Mouse (Mus musculus): Measurements from ENCODE around the gene Mllt10. TPM values are rescaled to one million over a fixed set of nuclear protein-coding genes. Genes with fewer than 3 reads are reported as not detected.

The Mllt10 gene
- total and polyA plus RNA-seq, 3 experiments: 20.6 to 32.8 (median 32.5) TPM

- Histone ChIP-seq H3K9ac (ENCODE audit: low read depth, low read length) (no peak overlapping the region), H3K27me3 (ENCODE audit: control insufficient read depth, insufficient read depth, low read length) (no peaks in the 10 kb centered on the region), H3K27ac (peak overlapping the region; percentile 9; the same call in 1 of the 2 replicates), H3K36me3 (ENCODE audit: control insufficient read depth, insufficient read depth, low read length) (no peaks in the 10 kb centered on the region; the same call in 1 of the 2 replicates), H3K4me3 (no peak overlapping the region), H3K79me2 (replicated peaks; ENCODE audit: control insufficient read depth, insufficient read depth, low read length) (no peaks in the 10 kb centered on the region), H3K4me1 (ENCODE audit: control insufficient read depth, insufficient read depth, low read length) (peaks cover 6% of the 10 kb centered on the region)
- no peak for TF ChIP-seq CTCF (IDR thresholded peaks at IDR 0.05)
- no peak for TF ChIP-seq EP300 (IDR thresholded peaks at IDR 0.05; ENCODE audit: insufficient read depth, low read depth, low read length)
- no peak for TF ChIP-seq POLR2A (IDR thresholded peaks at IDR 0.05; ENCODE audit: insufficient read depth, low read depth, low read length)
- DNase-seq: peak in 1 of 2 experiments; percentile 18
- intact Hi-C loops (cut with DNase I): no loop called here
- 62% methylated on average over 5 of the region's 5 CpGs for WGBS
Observed at GRCm38 (mm10) chr2:18218500-18218899, 163.5 kb downstream of the Mllt10 start.

GRCm38 (mm10) chr2:18219136-18219535 is 164.1 kb downstream of the Mllt10 start:
- H3K36me3 ChIP-seq (ENCODE audit: control insufficient read depth, insufficient read depth, low read length): no peaks in the 10 kb centered on the region; the same call in 1 of the 2 replicates
- H3K27me3 ChIP-seq (ENCODE audit: control insufficient read depth, insufficient read depth, low read length): no peaks in the 10 kb centered on the region
- 30% methylated on average over 8 of the region's 8 CpGs for WGBS
- TF ChIP-seq POLR2A (IDR thresholded peaks at IDR 0.05; ENCODE audit: insufficient read depth, low read depth, low read length): no peak
- 0 out of 2 replicates have a peak, but pooled peaks have one; percentile 25 for TF ChIP-seq EP300 (IDR thresholded peaks at IDR 0.05; ENCODE audit: insufficient read depth, low read depth, low read length)
- no peak overlapping the region for H3K4me3 ChIP-seq
- no peak overlapping the region for H3K9ac ChIP-seq (ENCODE audit: low read depth, low read length)
- peaks cover 6% of the 10 kb centered on the region for H3K4me1 ChIP-seq (ENCODE audit: control insufficient read depth, insufficient read depth, low read length)
- intact Hi-C loops (cut with DNase I): no loop called here
- DNase-seq: peak in 1 of 2 experiments; percentile 37
- H3K79me2 ChIP-seq (replicated peaks; ENCODE audit: control insufficient read depth, insufficient read depth, low read length): no peaks in the 10 kb centered on the region
- H3K27ac ChIP-seq: peak overlapping the region; percentile 31

- Histone ChIP-seq H3K4me1 (ENCODE audit: control insufficient read depth, insufficient read depth, low read length) (peaks cover 6% of the 10 kb centered on the region), H3K9ac (ENCODE audit: low read depth, low read length) (no peak overlapping the region), H3K27ac (0 out of 2 replicates have a peak overlapping the region, but pooled peaks have one; percentile 31), H3K27me3 (ENCODE audit: control insufficient read depth, insufficient read depth, low read length) (no peaks in the 10 kb centered on the region), H3K79me2 (replicated peaks; ENCODE audit: control insufficient read depth, insufficient read depth, low read length) (no peaks in the 10 kb centered on the region), H3K4me3 (no peak overlapping the region), H3K36me3 (ENCODE audit: control insufficient read depth, insufficient read depth, low read length) (no peaks in the 10 kb centered on the region; the same call in 1 of the 2 replicates)
- 52% methylated on average over 13 of the region's 13 CpGs for WGBS
- intact Hi-C loops (cut with DNase I): no loop called here
- no peak for TF ChIP-seq EP300 (IDR thresholded peaks at IDR 0.05; ENCODE audit: insufficient read depth, low read depth, low read length)
- no peak for TF ChIP-seq POLR2A (IDR thresholded peaks at IDR 0.05; ENCODE audit: insufficient read depth, low read depth, low read length)
- TF ChIP-seq CTCF (IDR thresholded peaks at IDR 0.05): no peak
- DNase-seq: peak in 1 of 2 experiments; percentile 29
Observed at GRCm38 (mm10) chr2:18219569-18219968, 164.5 kb downstream of the Mllt10 start.

GRCm38 (mm10) chr2:18228486-18229062 is 173.5 kb downstream of the Mllt10 start:
- intact Hi-C loops (cut with DNase I): no loop called here
- Histone ChIP-seq H3K4me3 (no peak overlapping the region), H3K4me1 (ENCODE audit: control insufficient read depth, insufficient read depth, low read length) (no peaks in the 10 kb centered on the region; the same call in 1 of the 2 replicates), H3K27me3 (ENCODE audit: control insufficient read depth, insufficient read depth, low read length) (no peaks in the 10 kb centered on the region), H3K36me3 (ENCODE audit: control insufficient read depth, insufficient read depth, low read length) (no peaks in the 10 kb centered on the region), H3K9ac (ENCODE audit: low read depth, low read length) (no peak overlapping the region), H3K27ac (no peak overlapping the region), H3K79me2 (replicated peaks; ENCODE audit: control insufficient read depth, insufficient read depth, low read length) (no peaks in the 10 kb centered on the region)
- no peak for DNase-seq
- TF ChIP-seq CTCF (IDR thresholded peaks at IDR 0.05): no peak
- TF ChIP-seq EP300 (IDR thresholded peaks at IDR 0.05; ENCODE audit: insufficient read depth, low read depth, low read length): no peak
- no peak for TF ChIP-seq POLR2A (IDR thresholded peaks at IDR 0.05; ENCODE audit: insufficient read depth, low read depth, low read length)
- 86% methylated on average over 8 of the region's 8 CpGs for WGBS

- DNase-seq: peak in 1 of 2 experiments; percentile 27
- Histone ChIP-seq H3K4me3 (no peak overlapping the region), H3K4me1 (ENCODE audit: control insufficient read depth, insufficient read depth, low read length) (no peaks in the 10 kb centered on the region; the same call in 1 of the 2 replicates), H3K27ac (no peak overlapping the region), H3K36me3 (ENCODE audit: control insufficient read depth, insufficient read depth, low read length) (no peaks in the 10 kb centered on the region), H3K27me3 (ENCODE audit: control insufficient read depth, insufficient read depth, low read length) (no peaks in the 10 kb centered on the region), H3K9ac (ENCODE audit: low read depth, low read length) (no peak overlapping the region), H3K79me2 (replicated peaks; ENCODE audit: control insufficient read depth, insufficient read depth, low read length) (no peaks in the 10 kb centered on the region)
- TF ChIP-seq EP300 (IDR thresholded peaks at IDR 0.05; ENCODE audit: insufficient read depth, low read depth, low read length): no peak
- intact Hi-C loops (cut with DNase I): no loop called here
- 23% methylated on average over 2 of the region's 2 CpGs for WGBS
Observed at GRCm38 (mm10) chr2:18229279-18229678, 174.2 kb downstream of the Mllt10 start.

- Histone ChIP-seq H3K4me1 (ENCODE audit: control insufficient read depth, insufficient read depth, low read length) (no peaks in the 10 kb centered on the region; the same call in 1 of the 2 replicates), H3K27me3 (ENCODE audit: control insufficient read depth, insufficient read depth, low read length) (no peaks in the 10 kb centered on the region), H3K27ac (no peak overlapping the region), H3K36me3 (ENCODE audit: control insufficient read depth, insufficient read depth, low read length) (no peaks in the 10 kb centered on the region), H3K9ac (ENCODE audit: low read depth, low read length) (no peak overlapping the region), H3K79me2 (replicated peaks; ENCODE audit: control insufficient read depth, insufficient read depth, low read length) (no peaks in the 10 kb centered on the region), H3K4me3 (no peak overlapping the region)
- 87% methylated on average over 4 of the region's 4 CpGs for WGBS
- TF ChIP-seq POLR2A (IDR thresholded peaks at IDR 0.05; ENCODE audit: insufficient read depth, low read depth, low read length): no peak
- no peak for TF ChIP-seq CTCF (IDR thresholded peaks at IDR 0.05)
- TF ChIP-seq EP300 (IDR thresholded peaks at IDR 0.05; ENCODE audit: insufficient read depth, low read depth, low read length): no peak
- DNase-seq: no peak
- intact Hi-C loops (cut with DNase I): no loop called here
Observed at GRCm38 (mm10) chr2:18231143-18231542, 176.1 kb downstream of the Mllt10 start.
